Mouse (Mus musculus) G1E (cell line): ENCODE data around the gene Fjx1. TPM values are rescaled to one million over a fixed set of nuclear protein-coding genes. Genes with fewer than 3 reads are reported as not detected.

Experiments
- ATAC-seq: 2 replicates; pipeline ENCODE4 v1.8.0; 2016; ENCODE audit warnings: mild to moderate bottlenecking; ENCODE audit not compliant: insufficient number of reproducible peaks, poor library complexity, low FRiP score, severe bottlenecking; ENCODE audit errors: extremely low read depth
- DNase-seq: peaks from one replicate; pipeline ENCODE4 v3.0.0; 2012; ENCODE audit warnings: low spot score
- H3K27me3 ChIP-seq: 2 replicates; pipeline ENCODE4 v1.6.1; 2012; ENCODE audit warnings: mild to moderate bottlenecking, low read length, inconsistent platforms; ENCODE audit not compliant: insufficient read depth
- H3K36me3 ChIP-seq: replicated peaks from 2 replicates; pipeline ENCODE3; 2012; ENCODE audit warnings: mild to moderate bottlenecking, inconsistent platforms
- H3K4me1 ChIP-seq: 2 replicates; pipeline ENCODE4 v1.6.1; 2012; ENCODE audit warnings: low read depth, low read length, inconsistent platforms, mixed read lengths; ENCODE audit not compliant: insufficient read depth
- H3K4me3 ChIP-seq: 2 replicates; pipeline ENCODE4 v1.5.1; 2012; ENCODE audit warnings: low read depth, mild to moderate bottlenecking, inconsistent platforms, low read length, moderate library complexity, mixed read lengths
- H3K9me3 ChIP-seq: replicated peaks from 2 replicates; pipeline ENCODE4 v1.6.1; 2012; ENCODE audit warnings: inconsistent platforms
- CTCF ChIP-seq: IDR thresholded peaks from 2 replicates; pipeline ENCODE4 v1.5.1; 2012; ENCODE audit warnings: low read depth, low read length, inconsistent platforms, mixed read lengths
- GATA1 ChIP-seq: IDR thresholded peaks from 2 replicates; pipeline ENCODE4 v1.6.1; 2012; ENCODE audit warnings: borderline replicate concordance, low read length, inconsistent platforms, mixed read lengths
- GATA2 ChIP-seq: IDR thresholded peaks from 2 replicates; pipeline ENCODE4 v1.6.1; 2012; ENCODE audit warnings: low read depth, low read length, inconsistent platforms, borderline replicate concordance
- POLR2AphosphoS5 ChIP-seq: IDR thresholded peaks from 2 replicates; pipeline ENCODE4 v1.6.1; 2012; ENCODE audit warnings: low read depth, low read length, inconsistent platforms; ENCODE audit not compliant: insufficient replicate concordance
- TAL1 ChIP-seq: conservative IDR thresholded peaks from 2 replicates; pipeline ENCODE4 v1.6.1; 2012; ENCODE audit warnings: low read depth, low read length, inconsistent platforms, mixed read lengths
- polyA plus RNA-seq: library from polyadenylated mRNA; stranded (reverse); fragments of >175 nt; gene quantifications from 2 replicates; pipeline ENCODE4 v1.2.3, GENCODE M21; 2012
- total RNA-seq, 2 experiments: library from RNA; stranded (forward) in 1 of 2; stranded (reverse) in 1 of 2; fragments of 200-1000 nt in 1 of 2; fragments of >200 nt in 1 of 2; fragmentation: Nextera tagmentation in 1 of 2; gene quantifications; 2 replicates each; pipeline ENCODE4 v1.2.3; 2014 to 2017

The Fjx1 gene
- total and polyA plus RNA-seq, 3 experiments: 0.76 TPM; not detected in 2

DNA sequence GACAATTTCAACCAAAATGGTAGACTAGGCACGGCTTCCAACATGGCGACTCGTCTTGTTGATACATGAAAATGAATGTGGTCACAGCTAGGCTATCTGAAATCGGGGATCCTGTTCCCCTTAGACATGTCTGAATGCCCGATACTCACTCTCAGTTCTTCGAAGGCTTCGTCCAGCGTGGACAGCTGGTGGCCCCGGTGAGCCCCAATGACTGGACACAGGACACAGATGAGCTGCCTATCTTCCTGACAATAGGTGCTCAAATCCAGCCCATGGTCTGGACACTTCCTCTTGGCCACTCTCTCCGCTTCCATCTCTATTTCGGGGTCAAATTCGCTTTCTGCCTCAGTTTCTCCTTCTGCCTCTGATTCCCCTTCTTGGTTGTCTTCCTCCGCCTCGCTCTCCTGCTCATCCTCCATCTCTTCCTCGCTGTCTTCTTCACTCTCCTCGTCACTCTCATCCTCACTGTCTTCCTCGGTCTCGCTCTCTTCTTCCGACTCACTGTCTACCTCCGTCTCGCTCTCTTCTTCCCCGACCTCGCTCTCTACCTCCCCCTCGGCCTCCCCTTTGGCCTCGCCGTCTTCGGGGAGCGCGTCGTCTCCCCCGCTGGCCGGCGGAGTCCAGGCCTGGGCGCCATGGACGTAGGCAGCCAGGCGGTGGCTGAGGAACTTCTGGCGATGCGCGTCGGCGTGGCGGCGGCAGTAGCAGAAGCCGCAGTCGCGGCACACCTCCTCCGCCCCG, 52.3 kb downstream of the Fjx1 start:
- Histone ChIP-seq H3K4me1 (peaks cover 42% of the 10 kb centered on the region), H3K4me3 (peak overlapping the region; percentile 79), H3K36me3 (peaks cover 13% of the 10 kb centered on the region), H3K9me3 (peaks cover 9% of the 10 kb centered on the region), H3K27me3 (no peaks in the 10 kb centered on the region)
- ATAC-seq (no peak), DNase-seq (no peak)
- TF ChIP-seq GATA1 (no peak), TAL1 (no peak), POLR2AphosphoS5 (no peak), GATA2 (no peak), CTCF (no peak)

Other genes starting within 250 kb of the Fjx1 start
- 73.9 and 82.4 TPM in 2 replicates for gene Trim44, start 44.7 kb downstream of the Fjx1 start, total RNA-seq (2014; fragmentation: Nextera tagmentation)
- 63.1 and 75.0 TPM in 2 replicates for gene Trim44, start 44.7 kb downstream of the Fjx1 start, total RNA-seq (2017)
- gene Trim44, start 44.7 kb downstream of the Fjx1 start, polyA plus RNA-seq: 18.5 and 22.1 TPM in 2 replicates
- not detected in 2 replicates for gene Pamr1, start 97.5 kb upstream of the Fjx1 start, total RNA-seq (2014; fragmentation: Nextera tagmentation)
- 0.06 and 0.22 TPM in 2 replicates for gene Pamr1, start 97.5 kb upstream of the Fjx1 start, total RNA-seq (2017)
- not detected in 2 replicates for gene Pamr1, start 97.5 kb upstream of the Fjx1 start, polyA plus RNA-seq
- not detected in 2 replicates for gene Slc1a2, start 206.2 kb upstream of the Fjx1 start, total RNA-seq (2014; fragmentation: Nextera tagmentation)
- 0.05 and 0.06 TPM in 2 replicates for gene Slc1a2, start 206.2 kb upstream of the Fjx1 start, total RNA-seq (2017)
- not detected in 2 replicates for gene Slc1a2, start 206.2 kb upstream of the Fjx1 start, polyA plus RNA-seq